Mouse (Mus musculus) testis, postnatal 10 days (tissue): ENCODE measurements around the gene Dbndd1.
"Not testable (repeated sequence)": the region's sequence is repeated elsewhere in the genome, so short reads cannot be mapped to it uniquely, and the experiment has no call there.

Experiments used
- DNase-seq: peaks from one replicate; pipeline ENCODE4 v3.0.0; 2021; ENCODE audit warnings: low spot score

The Dbndd1 gene

DNA sequence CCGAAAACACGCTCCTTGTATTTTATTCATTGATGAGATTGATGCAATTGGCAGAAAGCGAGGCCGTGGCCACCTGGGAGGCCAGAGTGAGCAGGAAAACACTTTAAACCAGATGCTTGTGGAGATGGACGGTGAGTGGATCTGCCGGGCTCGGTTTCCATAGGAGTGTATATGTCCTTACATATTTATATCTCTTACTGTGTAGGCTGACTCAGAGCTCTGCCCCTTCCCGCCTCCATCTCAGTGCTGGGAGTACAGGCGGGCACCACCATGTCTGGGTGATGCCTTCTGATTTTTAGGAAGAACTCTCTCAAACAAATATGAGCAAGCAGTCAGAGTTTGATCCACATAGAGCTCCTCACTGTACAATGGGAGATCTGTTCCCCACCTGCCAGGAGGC, 22.4 kb downstream of the Dbndd1 start:
- DNase-seq: no peak

DNA sequence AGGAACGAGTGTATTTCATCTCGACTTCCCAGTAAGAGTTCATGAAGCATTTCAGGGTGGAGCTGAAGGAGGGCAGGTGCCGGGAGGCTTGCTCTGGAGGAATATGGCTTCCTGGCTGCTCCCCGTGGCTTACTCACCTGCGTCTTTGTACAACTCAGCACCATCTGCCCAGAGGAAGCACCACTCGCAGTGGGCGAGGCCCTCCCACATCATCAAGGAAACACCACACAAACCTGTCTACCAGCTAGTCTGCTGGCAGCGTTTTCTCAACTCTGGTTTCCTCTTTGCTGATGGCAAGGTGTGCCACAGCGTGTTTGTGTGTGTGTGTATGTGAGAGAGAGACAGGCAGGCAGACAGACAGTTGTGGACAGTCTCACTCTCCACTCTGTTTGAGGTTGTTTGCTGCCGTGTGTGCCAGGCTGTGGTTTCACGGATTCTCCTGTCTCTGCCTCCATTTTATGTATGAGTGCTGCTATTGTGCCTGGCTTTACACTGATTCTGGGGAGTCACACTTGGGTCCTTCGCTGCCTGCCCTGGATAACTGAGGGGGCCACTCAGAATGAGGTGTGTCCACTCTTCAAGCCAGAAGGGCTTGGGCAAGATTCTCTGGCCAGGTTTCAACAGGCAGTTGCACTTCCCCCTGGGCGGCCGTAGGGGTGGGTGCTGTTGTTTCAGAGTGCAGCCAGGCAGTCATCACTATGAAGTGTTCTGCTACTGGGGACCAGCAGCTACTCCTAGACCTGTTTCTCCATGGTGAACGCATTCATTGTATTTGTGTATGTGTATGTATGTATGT, 23.8 kb downstream of the Dbndd1 start:
- DNase-seq: no peak

DNA sequence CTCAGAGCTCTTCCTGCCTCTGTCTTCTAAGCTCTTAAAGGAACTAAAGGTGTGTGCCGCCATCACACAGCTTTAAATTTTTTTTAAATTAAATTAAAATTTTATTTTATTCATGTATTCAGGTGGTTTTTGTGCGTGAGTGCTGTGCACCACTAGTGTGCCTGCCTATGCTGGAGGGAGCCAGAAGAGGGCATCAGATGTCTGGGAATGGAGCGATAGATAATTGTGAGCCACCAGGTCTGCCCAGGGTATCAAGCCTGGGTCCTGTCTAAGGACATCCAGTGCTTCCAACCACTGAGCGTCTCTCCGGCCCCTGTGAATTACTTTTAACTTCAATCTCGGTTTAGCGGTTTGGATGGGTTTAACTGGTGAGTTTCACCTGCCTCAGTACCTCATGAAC, 32.6 kb downstream of the Dbndd1 start:
- no peak for DNase-seq

DNA sequence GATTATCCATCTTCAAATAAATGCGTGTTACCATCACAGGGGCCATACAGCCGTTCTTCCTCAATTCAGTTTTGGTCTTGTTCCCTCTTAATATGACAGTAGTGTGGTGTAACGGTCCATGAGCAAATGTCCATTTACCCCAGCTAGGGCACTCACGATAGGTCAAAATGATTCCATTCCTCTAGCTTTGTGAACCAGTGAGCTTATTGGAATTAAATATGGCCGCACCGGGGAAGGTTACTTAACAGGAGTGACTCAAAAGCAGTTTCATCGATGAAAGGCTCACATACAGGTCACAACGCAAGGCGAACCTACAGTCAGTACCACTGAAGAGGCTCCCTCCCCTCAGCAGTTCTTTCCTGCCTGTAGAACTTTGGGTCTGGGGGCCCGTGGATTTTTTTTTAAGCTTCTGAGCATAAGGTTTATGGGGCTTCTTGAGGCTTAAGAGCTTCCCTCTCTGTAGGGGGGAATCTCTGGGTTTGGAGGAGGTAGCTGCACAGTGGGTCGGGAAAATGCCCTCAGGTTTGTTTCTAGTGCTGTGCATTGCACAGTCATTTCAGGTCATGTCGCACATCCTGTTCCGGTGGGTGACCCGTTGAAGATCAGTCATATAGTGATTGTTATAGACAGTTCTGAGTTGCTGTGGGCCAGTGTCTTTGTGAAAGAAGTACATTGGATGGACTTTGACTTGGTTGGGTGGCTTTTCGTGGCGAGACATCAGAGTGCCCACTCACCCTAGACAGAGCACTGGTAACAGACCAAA, 36.6 kb downstream of the Dbndd1 start:
- no peak for DNase-seq

DNA sequence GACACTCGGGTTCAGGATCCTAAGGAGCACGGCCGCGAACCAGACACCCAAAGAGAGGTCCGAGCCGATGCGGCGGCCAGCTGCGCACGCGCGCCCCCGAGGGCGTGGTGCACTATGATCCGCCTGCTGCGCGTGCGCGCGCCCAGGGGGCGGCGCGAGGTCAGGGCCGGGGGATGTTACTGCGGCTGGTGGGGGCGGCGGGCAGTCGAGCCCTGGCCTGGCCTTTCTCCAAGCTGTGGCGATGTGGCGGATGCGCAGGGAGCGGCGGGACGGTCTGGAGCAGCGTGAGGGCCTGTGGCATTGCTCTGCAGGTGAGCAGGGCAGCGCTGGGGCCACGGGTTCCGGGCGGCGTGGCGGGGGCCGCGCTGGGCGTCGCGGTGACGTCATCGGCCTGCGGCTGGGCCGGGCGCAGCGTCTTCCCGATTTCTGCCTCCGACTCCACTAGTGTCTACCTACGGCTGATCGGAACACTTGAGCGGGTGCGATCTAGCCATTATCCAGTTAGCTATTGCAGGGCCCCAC, 37.5 kb downstream of the Dbndd1 start, which contains the start of gene Afg3l1:
Gene Afg3l1, plus strand, starts transcription at position 167 of the 522 bp plus-strand sequence.
- peak; percentile 96 for DNase-seq

DNA sequence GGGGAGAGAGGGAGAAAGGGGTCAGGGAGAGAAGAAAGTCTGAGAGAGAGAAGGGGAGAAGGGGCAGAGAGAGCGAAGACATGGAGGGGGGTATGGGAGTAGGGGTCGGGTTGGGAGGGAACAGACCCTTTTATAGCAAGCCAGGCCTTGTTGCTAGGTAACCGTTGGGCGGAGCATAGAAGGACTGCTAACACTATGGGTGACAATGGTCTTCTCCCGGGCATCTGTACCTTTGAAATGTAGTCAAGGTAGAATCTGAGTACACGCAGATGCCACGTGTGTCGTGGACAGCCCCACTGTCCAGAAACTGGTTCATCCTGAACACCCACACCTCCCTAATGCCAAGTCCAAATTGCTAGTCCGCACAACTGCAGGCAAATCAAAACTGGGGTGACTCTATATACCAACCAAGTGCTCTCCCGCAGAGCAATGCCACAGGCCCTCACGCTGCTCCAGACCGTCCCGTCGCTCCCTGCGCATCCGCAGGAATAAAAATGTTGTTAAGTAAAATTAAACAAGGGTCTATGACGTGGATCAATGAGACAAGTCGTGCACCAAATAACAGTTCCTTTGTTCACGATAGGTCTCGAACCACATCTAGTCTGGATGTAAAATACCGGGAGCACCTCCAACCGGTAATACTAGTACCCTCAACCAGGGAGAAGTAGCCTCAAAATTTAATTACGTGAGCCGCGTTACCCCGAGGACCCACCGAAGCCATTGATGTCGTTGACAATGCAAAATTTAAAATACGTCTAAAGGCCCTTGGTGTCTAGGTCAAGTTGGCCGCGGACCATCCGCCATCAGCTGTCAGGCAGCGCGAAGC, 38.1 kb downstream of the Dbndd1 start:
- DNase-seq: no peak

DNA sequence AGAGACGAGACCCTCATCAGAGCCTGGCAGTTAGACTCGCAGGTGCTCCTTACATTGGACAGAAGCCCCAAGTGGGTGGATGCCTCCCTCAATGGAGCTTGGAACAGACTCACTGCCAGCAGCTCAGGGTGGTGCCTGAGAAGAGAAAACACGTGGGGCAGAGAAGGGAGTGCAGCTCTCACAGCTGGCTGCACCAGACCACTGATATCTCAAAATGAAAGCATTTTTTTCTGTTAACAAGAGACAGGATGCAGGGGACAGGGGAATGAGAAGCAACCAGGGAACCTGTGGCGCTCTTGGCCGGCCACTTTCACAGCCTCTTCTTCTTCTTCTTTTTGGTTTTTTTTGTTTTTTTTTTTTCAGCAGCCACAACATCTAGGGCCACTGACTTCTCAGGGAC, 40.7 kb downstream of the Dbndd1 start:
- DNase-seq: not testable (repeated sequence)

DNA sequence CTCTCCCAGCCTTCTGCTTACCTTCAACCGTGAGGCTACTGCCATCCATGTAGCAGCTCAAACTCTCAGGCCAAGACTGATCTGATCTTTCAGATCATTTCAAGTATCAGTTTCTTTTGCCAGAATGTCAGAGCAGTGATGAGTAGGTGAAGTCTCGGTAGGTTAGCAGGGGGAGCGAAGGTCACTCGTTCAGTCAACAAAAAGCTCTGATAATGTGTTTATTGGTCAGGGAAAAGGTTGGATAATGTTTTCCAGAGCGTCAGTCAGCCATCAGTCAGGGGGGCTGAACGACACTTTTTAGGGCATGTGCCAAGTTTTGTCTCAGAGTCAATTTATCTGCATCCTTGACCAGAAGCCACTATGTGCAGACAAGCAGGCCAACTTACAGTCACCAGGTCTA, 42.3 kb downstream of the Dbndd1 start:
- not testable (repeated sequence) for DNase-seq

DNA sequence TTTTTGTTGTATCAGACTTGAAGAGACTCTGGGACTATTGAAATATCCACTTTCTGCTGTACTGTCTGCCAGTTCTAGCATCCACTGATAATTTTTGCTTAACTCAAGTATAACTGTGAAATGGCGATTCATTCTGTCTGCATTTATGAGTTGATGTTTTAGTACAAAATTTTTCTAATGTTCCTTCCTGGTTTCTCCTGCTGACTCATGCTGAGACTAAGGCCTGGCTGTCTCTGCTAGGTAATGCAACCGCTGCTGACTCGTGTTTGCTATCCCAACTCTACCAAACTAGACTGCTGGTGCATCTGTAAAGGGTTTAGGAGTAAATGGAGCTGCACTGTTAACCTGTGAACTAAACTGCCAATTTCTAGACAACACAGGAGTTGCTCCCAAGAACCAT, 47.8 kb downstream of the Dbndd1 start:
- no peak for DNase-seq

DNA sequence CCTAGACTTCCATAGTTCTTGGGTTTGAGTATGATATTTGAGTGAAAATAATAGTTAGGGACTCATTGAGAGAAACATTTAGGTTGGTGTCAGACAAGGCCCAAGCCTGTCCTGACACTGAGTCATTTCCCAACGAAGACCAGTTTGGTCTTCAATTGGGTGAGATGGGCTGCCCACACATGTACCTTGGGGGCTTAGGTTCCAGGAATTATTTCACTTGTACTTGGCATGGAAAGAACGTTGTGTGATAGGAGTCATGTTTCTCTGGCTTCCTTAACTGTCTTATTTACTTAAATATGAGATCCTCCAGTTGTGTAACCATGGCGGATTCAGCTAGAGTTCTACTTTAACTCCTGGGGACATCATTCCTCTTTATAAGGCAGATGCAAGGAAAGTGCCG, 51.6 kb downstream of the Dbndd1 start:
- DNase-seq: no peak
